Mouse (Mus musculus): ENCODE data around the gene Slc25a13. TPM values are rescaled to one million over a fixed set of nuclear protein-coding genes. Genes with fewer than 3 reads are reported as not detected.

The Slc25a13 gene
- polyA plus RNA-seq, 1 experiment from 2014 or later = 37.9 TPM

DNA sequence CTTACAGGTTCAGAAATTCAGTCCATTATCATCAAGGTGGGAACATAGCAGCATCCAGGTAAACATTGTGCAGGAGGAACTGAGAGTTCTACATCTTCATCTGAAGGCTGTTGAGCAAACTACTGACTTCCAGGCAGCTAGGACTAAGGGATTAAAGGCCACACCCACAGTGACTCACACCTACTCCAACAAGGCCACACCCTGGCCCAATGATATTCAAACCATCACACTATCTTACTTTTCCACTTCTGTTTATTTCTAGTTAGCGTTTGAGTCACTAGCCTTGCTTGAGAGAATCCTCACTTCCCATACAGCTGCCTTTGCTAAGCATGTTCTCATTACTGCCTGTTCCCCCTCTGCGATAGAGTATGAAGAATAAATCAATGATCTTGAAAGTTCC is 13.3 kb upstream of the Slc25a13 start:
- no peaks in the 10 kb centered on the region for H3K4me1 ChIP-seq (replicated peaks; ENCODE audit: control insufficient read depth, insufficient read depth, low read length)
- ATAC-seq (replicated peaks; ENCODE audit: low FRiP score, low TSS enrichment, low read depth) = no peak
- H3K36me3 ChIP-seq (ENCODE audit: control insufficient read depth, insufficient read depth, low read length) = no peaks in the 10 kb centered on the region
- H3K9ac ChIP-seq (ENCODE audit: low read length) = no peak overlapping the region
- H3K27me3 ChIP-seq (replicated peaks; ENCODE audit: control insufficient read depth, insufficient read depth, low read length) = no peaks in the 10 kb centered on the region
- no peak overlapping the region for H3K4me2 ChIP-seq (ENCODE audit: low read length)
- 89% methylated on average over 2 of the region's 2 CpGs for WGBS
- no peak for DNase-seq (ENCODE audit: low spot score)
- H3K27ac ChIP-seq (ENCODE audit: low read depth) = no peak overlapping the region
- no peaks in the 10 kb centered on the region for H3K9me3 ChIP-seq (ENCODE audit: control insufficient read depth, low read length)
- no peak overlapping the region for H3K4me3 ChIP-seq (ENCODE audit: low read depth, low read length)

DNA sequence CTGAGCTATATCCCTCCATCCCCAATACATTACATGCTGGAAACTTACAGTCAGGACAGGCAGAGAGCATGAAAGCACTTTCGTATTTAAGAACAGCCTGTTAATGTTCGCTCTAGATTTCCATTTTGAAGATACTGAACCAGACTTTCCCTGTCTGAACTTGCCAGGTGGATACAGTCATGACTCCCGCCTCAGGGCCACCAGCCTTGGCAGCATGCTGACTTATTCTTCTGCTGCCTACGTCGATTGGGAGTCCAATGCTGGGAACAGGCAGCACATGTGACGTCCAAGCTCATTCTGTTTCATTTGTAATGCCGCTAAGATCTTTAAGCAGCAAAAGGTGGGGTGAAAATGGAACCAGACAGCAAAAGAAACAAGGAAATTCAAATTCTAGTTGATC is 5.7 kb upstream of the Slc25a13 start:
- Histone ChIP-seq H3K36me3 (ENCODE audit: control insufficient read depth, insufficient read depth, low read length) (no peaks in the 10 kb centered on the region), H3K4me2 (ENCODE audit: low read length) (no peak overlapping the region), H3K27me3 (replicated peaks; ENCODE audit: control insufficient read depth, insufficient read depth, low read length) (no peaks in the 10 kb centered on the region), H3K9me3 (ENCODE audit: control insufficient read depth, low read length) (no peaks in the 10 kb centered on the region), H3K9ac (ENCODE audit: low read length) (no peak overlapping the region), H3K4me1 (replicated peaks; ENCODE audit: control insufficient read depth, insufficient read depth, low read length) (no peaks in the 10 kb centered on the region), H3K4me3 (ENCODE audit: low read depth, low read length) (no peak overlapping the region), H3K27ac (ENCODE audit: low read depth) (no peak overlapping the region)
- DNase-seq (ENCODE audit: low spot score) = no peak
- ATAC-seq (replicated peaks; ENCODE audit: low FRiP score, low TSS enrichment, low read depth) = no peak
- WGBS = 56% methylated on average over 7 of the region's 7 CpGs

DNA sequence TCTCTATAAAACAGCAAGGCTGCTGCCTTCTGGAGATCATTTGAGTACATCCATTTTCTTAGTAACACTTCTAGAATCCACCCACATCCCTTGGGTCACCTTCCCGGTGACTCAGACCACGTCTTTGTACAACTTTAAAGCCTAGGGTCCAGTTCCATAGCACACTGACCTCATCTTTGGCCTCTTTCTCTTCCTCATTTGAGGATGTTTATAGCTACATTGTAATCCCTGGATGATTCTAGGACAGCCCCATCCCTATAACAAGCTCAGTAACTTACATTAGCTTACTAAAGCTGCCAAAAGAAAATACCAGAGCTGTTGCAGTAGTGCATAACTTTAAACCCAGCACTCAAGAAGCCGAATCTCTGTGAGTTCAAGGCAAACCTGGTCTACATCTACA is 3.6 kb upstream of the Slc25a13 start:
- Histone ChIP-seq H3K9ac (ENCODE audit: low read length) (no peak overlapping the region), H3K36me3 (ENCODE audit: control insufficient read depth, insufficient read depth, low read length) (no peaks in the 10 kb centered on the region), H3K27ac (ENCODE audit: low read depth) (no peak overlapping the region), H3K4me1 (replicated peaks; ENCODE audit: control insufficient read depth, insufficient read depth, low read length) (peaks cover 5% of the 10 kb centered on the region; the same call in 1 of the 2 replicates), H3K27me3 (replicated peaks; ENCODE audit: control insufficient read depth, insufficient read depth, low read length) (no peaks in the 10 kb centered on the region), H3K4me3 (ENCODE audit: low read depth, low read length) (no peak overlapping the region), H3K9me3 (ENCODE audit: control insufficient read depth, low read length) (no peaks in the 10 kb centered on the region), H3K4me2 (ENCODE audit: low read length) (no peak overlapping the region)
- ATAC-seq (replicated peaks; ENCODE audit: low FRiP score, low TSS enrichment, low read depth) (no peak), DNase-seq (ENCODE audit: low spot score) (no peak)
- WGBS = 84% methylated on average over 3 of the region's 3 CpGs

DNA sequence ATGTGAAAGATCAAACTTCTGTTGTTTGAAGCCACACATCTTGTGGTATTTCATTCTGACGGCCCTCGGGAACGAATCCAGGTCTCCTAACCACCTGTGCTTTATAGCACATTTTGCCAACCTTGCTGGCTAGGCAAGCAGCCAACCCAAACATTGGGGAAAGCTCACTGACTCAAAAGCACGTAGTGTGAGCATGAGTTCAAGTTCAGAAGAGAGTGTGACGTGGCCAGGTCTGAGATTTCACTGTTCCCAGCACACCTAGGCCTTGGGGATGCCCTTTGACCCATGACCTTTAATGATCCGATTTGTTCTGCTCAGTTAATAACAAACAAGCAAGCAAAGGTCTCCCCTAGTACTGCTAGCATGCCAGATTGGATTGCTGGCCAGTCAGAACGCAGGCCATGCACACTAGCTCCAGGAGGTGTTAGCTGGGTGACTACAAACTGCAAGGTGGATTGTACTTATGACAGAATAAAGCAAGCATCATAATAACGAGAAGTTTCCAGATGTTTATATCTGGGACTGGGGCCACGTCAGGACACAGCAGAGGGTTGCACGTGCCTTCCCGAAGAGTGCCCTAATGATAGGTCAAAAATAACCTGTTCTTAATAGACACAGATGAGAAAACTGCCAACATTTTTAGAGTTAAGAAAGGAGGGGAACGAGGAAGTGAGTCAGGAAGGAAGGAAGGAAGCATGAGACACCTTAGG is 2.8 kb upstream of the Slc25a13 start:
- Histone ChIP-seq H3K4me1 (replicated peaks; ENCODE audit: control insufficient read depth, insufficient read depth, low read length) (peaks cover 5% of the 10 kb centered on the region; the same call in 1 of the 2 replicates), H3K9me3 (ENCODE audit: control insufficient read depth, low read length) (no peaks in the 10 kb centered on the region), H3K27me3 (replicated peaks; ENCODE audit: control insufficient read depth, insufficient read depth, low read length) (no peaks in the 10 kb centered on the region), H3K4me2 (ENCODE audit: low read length) (no peak overlapping the region), H3K27ac (ENCODE audit: low read depth) (no peak overlapping the region), H3K9ac (ENCODE audit: low read length) (no peak overlapping the region), H3K36me3 (ENCODE audit: control insufficient read depth, insufficient read depth, low read length) (no peaks in the 10 kb centered on the region), H3K4me3 (ENCODE audit: low read depth, low read length) (no peak overlapping the region)
- WGBS = 62% methylated on average over 12 of the region's 12 CpGs
- DNase-seq (ENCODE audit: low spot score) (no peak), ATAC-seq (replicated peaks; ENCODE audit: low FRiP score, low TSS enrichment, low read depth) (no peak)

DNA sequence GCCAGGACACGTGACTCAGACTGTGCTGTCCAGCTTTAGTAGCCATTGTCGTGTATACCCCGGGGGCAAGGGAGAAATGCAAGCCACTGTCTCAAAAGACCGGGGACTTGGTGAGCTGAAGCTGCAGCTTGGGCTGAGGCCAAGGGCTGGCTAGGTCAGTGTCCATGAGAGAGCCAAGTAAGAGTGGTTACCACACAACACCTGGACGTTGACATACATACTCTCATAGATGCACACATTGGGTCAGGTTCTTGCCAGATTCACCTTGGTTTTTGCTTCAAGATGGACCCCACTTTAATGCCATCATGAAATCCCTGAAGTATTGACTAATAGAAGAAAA is 283 bp upstream of the Slc25a13 start:
- H3K27me3 ChIP-seq (replicated peaks; ENCODE audit: control insufficient read depth, insufficient read depth, low read length) = no peaks in the 10 kb centered on the region
- WGBS = 22% methylated on average over 5 of the region's 5 CpGs
- H3K36me3 ChIP-seq (ENCODE audit: control insufficient read depth, insufficient read depth, low read length) = no peaks in the 10 kb centered on the region
- H3K9ac ChIP-seq (ENCODE audit: low read length) = peak overlapping the region; percentile 73
- peak overlapping the region; percentile 63 for H3K4me3 ChIP-seq (ENCODE audit: low read depth, low read length)
- DNase-seq (ENCODE audit: low spot score) (no peak), ATAC-seq (replicated peaks; ENCODE audit: low FRiP score, low TSS enrichment, low read depth) (no peak; the same call in 1 of the 2 replicates)
- H3K4me2 ChIP-seq (ENCODE audit: low read length) = peak overlapping the region; percentile 68
- H3K27ac ChIP-seq (ENCODE audit: low read depth) = no peak overlapping the region
- H3K4me1 ChIP-seq (replicated peaks; ENCODE audit: control insufficient read depth, insufficient read depth, low read length) = peaks cover 5% of the 10 kb centered on the region; the same call in 1 of the 2 replicates
- no peaks in the 10 kb centered on the region for H3K9me3 ChIP-seq (ENCODE audit: control insufficient read depth, low read length)

DNA sequence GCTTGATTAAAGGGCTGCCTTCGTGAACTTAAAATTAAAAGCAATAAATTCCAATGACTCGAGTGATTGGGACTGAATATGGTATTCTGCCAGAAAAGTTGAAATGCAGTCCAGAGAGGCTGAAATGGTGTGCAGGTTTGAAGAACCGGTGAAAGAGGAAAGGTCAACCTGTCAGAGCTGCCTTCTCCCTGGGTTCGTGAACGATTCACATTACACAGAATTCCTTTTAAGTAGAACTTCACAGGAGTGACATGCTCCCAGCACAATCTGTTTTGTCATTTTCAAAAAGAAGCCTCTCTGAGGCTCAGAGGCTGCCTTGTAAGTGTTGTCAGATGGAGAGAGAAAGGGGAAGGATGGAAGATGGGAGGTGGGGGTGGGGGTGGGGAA is 860 bp downstream of the Slc25a13 start:
- ATAC-seq (replicated peaks; ENCODE audit: low FRiP score, low TSS enrichment, low read depth) = no peak
- Histone ChIP-seq H3K36me3 (ENCODE audit: control insufficient read depth, insufficient read depth, low read length) (no peaks in the 10 kb centered on the region), H3K4me3 (ENCODE audit: low read depth, low read length) (peak overlapping the region; percentile 63), H3K9me3 (ENCODE audit: control insufficient read depth, low read length) (no peaks in the 10 kb centered on the region), H3K9ac (ENCODE audit: low read length) (peak overlapping the region; percentile 73; the same call in 1 of the 2 replicates), H3K27me3 (replicated peaks; ENCODE audit: control insufficient read depth, insufficient read depth, low read length) (no peaks in the 10 kb centered on the region), H3K4me1 (replicated peaks; ENCODE audit: control insufficient read depth, insufficient read depth, low read length) (peaks cover 5% of the 10 kb centered on the region; the same call in 1 of the 2 replicates), H3K4me2 (ENCODE audit: low read length) (peak overlapping the region; percentile 68), H3K27ac (ENCODE audit: low read depth) (no peak overlapping the region)
- WGBS = 26% methylated on average over 5 of the region's 5 CpGs
- DNase-seq (ENCODE audit: low spot score) = no peak

DNA sequence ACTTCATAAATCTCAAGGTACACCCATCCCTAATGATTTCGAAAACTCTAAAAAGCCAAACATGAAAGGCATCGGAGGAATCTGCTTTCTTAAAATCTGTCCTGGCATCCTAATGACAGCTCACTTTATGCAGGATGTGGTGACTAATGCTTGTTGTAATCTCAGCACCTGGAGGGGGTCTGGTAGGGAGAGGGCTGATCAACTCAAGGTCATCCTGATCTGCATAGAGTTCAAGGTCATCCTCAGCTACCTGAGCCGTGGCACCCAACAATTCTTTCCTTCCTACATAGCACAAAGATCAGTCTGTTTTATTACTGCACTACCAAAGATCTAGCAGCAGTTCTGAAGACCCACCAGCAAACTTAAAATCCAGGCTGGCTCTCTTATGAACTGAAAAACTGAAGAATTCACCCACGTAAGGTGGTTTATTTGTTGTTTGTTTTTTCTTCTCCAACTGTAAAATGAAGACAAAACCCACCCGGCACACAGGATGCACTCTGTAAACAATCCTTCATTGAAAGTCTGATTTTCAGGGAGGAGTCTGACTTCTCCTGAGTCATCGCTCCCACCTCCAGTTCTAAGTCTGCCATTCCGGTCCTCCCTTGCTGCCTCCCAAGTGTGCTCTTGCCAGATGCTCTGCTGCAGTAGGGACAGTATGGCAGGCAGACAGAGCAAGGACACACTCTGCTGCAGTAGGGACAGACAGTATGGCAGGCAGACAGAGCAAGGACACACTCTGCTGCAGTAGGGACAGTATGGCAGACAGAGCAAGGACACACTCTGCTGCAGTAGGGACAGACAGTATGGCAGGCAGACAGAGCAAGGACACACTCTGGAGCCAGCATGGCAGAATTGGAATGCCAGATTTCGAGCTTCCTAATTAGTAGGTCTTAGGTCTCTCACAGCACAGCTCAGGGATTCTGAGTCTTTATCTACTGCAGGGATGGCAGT is 4.3 kb downstream of the Slc25a13 start:
- 71% methylated on average over 8 of the region's 8 CpGs for WGBS
- no peak overlapping the region for H3K9ac ChIP-seq (ENCODE audit: low read length)
- H3K4me3 ChIP-seq (ENCODE audit: low read depth, low read length) = no peak overlapping the region
- no peaks in the 10 kb centered on the region for H3K36me3 ChIP-seq (ENCODE audit: control insufficient read depth, insufficient read depth, low read length)
- H3K4me2 ChIP-seq (ENCODE audit: low read length) = no peak overlapping the region
- no peak for DNase-seq (ENCODE audit: low spot score)
- no peaks in the 10 kb centered on the region for H3K27me3 ChIP-seq (replicated peaks; ENCODE audit: control insufficient read depth, insufficient read depth, low read length)
- no peak for ATAC-seq (replicated peaks; ENCODE audit: low FRiP score, low TSS enrichment, low read depth)
- H3K27ac ChIP-seq (ENCODE audit: low read depth) = no peak overlapping the region
- no peaks in the 10 kb centered on the region for H3K9me3 ChIP-seq (ENCODE audit: control insufficient read depth, low read length)
- peaks cover 5% of the 10 kb centered on the region; the same call in 1 of the 2 replicates for H3K4me1 ChIP-seq (replicated peaks; ENCODE audit: control insufficient read depth, insufficient read depth, low read length)

DNA sequence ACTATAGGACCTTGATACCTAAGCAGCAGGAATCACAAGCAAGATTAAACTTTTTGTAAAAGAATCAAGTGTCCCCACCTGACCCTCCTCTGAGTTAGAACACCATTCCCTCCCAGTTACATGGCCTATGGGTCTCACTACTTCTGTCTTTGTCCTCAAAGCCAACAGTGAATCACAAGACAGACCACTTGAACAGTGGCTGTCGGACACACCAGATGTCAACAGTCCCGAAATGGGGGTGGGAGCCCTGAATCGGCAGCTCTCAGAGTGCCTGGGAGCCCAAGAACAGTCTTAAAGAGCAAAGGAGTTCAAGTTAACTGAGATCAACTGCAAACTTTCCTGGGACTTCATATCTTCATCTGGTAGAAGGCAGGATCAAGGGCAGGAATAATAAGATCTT is 5.0 kb downstream of the Slc25a13 start:
- ATAC-seq (replicated peaks; ENCODE audit: low FRiP score, low TSS enrichment, low read depth) (no peak), DNase-seq (ENCODE audit: low spot score) (no peak)
- Histone ChIP-seq H3K9ac (ENCODE audit: low read length) (no peak overlapping the region), H3K4me3 (ENCODE audit: low read depth, low read length) (no peak overlapping the region), H3K27ac (ENCODE audit: low read depth) (no peak overlapping the region), H3K36me3 (ENCODE audit: control insufficient read depth, insufficient read depth, low read length) (no peaks in the 10 kb centered on the region), H3K4me2 (ENCODE audit: low read length) (no peak overlapping the region), H3K9me3 (ENCODE audit: control insufficient read depth, low read length) (no peaks in the 10 kb centered on the region), H3K4me1 (replicated peaks; ENCODE audit: control insufficient read depth, insufficient read depth, low read length) (peaks cover 5% of the 10 kb centered on the region; the same call in 1 of the 2 replicates), H3K27me3 (replicated peaks; ENCODE audit: control insufficient read depth, insufficient read depth, low read length) (no peaks in the 10 kb centered on the region)
- 71% methylated on average over 3 of the region's 3 CpGs for WGBS
